Mouse (Mus musculus): Measurements from ENCODE around the gene Rassf8. TPM values are rescaled to one million over a fixed set of nuclear protein-coding genes. Genes with fewer than 3 reads are reported as not detected.

Rassf8 gene
- polyA plus RNA-seq, 1 experiment from 2014 or later = 10.3 TPM

GRCm38 (mm10) chr6:145722596-145722995 lies 24.0 kb upstream of the Rassf8 start:
- H3K9ac ChIP-seq (ENCODE audit: low read length) = no peak overlapping the region
- ATAC-seq (ENCODE audit: insufficient number of reproducible peaks, low FRiP score, low TSS enrichment, low read depth) = no peak
- no peaks in the 10 kb centered on the region for H3K4me1 ChIP-seq (ENCODE audit: control insufficient read depth, insufficient read depth, low read length)
- no peak overlapping the region for H3K27ac ChIP-seq (replicated peaks; ENCODE audit: low read depth, low read length)
- no peaks in the 10 kb centered on the region for H3K27me3 ChIP-seq (ENCODE audit: control insufficient read depth, insufficient read depth, low read length)
- no peaks in the 10 kb centered on the region for H3K36me3 ChIP-seq (ENCODE audit: control insufficient read depth, insufficient read depth, low read length)
- H3K4me3 ChIP-seq (ENCODE audit: low read depth, low read length) = no peak overlapping the region
- H3K4me2 ChIP-seq (ENCODE audit: low read depth, severe bottlenecking) = no peak overlapping the region
- H3K9me3 ChIP-seq (ENCODE audit: control insufficient read depth, low read length) = no peaks in the 10 kb centered on the region
- 71% methylated on average over 7 of the region's 7 CpGs for WGBS
- DNase-seq (ENCODE audit: low spot score) = no peak

DNA sequence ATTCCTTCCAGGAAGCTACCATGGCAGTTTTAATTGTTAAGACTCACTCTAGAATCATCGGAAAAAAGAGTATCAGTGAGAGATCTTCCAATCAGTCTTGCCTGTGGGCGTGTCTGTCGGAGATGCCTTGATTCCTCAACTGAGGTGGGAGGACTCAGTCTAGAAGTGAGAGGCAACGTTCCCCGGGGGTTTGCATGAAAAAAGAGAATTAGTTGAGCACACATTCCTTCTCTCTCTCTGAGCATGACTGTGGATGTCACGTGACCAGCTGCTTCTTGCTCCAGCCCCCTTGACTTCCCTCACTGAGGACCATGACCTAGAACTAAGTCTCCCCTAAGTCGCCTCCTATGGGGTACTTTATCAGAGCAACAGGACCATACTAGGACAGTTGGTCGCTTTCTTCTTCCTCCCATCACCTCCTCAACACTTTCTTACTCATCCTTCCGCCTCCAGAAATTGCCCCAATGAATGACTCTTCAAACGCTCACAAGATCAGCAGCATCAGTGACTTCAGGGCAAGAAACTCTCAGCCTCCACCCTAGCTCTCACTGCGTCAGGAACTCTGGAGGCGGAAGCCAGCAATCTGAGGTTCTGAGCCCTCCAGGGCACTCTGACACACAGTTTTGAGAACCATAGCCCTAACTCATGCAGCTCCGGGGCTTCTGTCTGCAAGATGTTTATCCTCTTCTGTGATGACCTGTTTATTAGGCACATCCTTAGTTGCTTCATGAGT lies 23.3 kb upstream of the Rassf8 start:
- H3K9me3 ChIP-seq (ENCODE audit: control insufficient read depth, low read length) = no peaks in the 10 kb centered on the region
- ATAC-seq (ENCODE audit: insufficient number of reproducible peaks, low FRiP score, low TSS enrichment, low read depth) = no peak
- WGBS = 83% methylated on average over 13 of the region's 13 CpGs

GRCm38 (mm10) chr6:145725849-145726248 lies 20.7 kb upstream of the Rassf8 start:
- no peak overlapping the region for H3K4me2 ChIP-seq (ENCODE audit: low read depth, severe bottlenecking)
- H3K4me3 ChIP-seq (ENCODE audit: low read depth, low read length) = no peak overlapping the region
- H3K9ac ChIP-seq (ENCODE audit: low read length) = no peak overlapping the region
- ATAC-seq (ENCODE audit: insufficient number of reproducible peaks, low FRiP score, low TSS enrichment, low read depth) (no peak), DNase-seq (ENCODE audit: low spot score) (no peak)
- no peak overlapping the region for H3K27ac ChIP-seq (replicated peaks; ENCODE audit: low read depth, low read length)
- no peaks in the 10 kb centered on the region for H3K4me1 ChIP-seq (ENCODE audit: control insufficient read depth, insufficient read depth, low read length)
- no peaks in the 10 kb centered on the region for H3K36me3 ChIP-seq (ENCODE audit: control insufficient read depth, insufficient read depth, low read length)
- H3K9me3 ChIP-seq (ENCODE audit: control insufficient read depth, low read length) = no peaks in the 10 kb centered on the region
- H3K27me3 ChIP-seq (ENCODE audit: control insufficient read depth, insufficient read depth, low read length) = no peaks in the 10 kb centered on the region
- WGBS = 72% methylated on average over 10 of the region's 10 CpGs

More for the DNA sequence above, 23.3 kb upstream of the Rassf8 start:
- no peak for DNase-seq (ENCODE audit: low spot score)
- no peak overlapping the region for H3K4me2 ChIP-seq (ENCODE audit: low read depth, severe bottlenecking)
- no peaks in the 10 kb centered on the region for H3K4me1 ChIP-seq (ENCODE audit: control insufficient read depth, insufficient read depth, low read length)
- H3K4me3 ChIP-seq (ENCODE audit: low read depth, low read length) = no peak overlapping the region
- H3K36me3 ChIP-seq (ENCODE audit: control insufficient read depth, insufficient read depth, low read length) = no peaks in the 10 kb centered on the region
- no peaks in the 10 kb centered on the region for H3K27me3 ChIP-seq (ENCODE audit: control insufficient read depth, insufficient read depth, low read length)
- H3K27ac ChIP-seq (replicated peaks; ENCODE audit: low read depth, low read length) = no peak overlapping the region
- no peak overlapping the region for H3K9ac ChIP-seq (ENCODE audit: low read length)

DNA sequence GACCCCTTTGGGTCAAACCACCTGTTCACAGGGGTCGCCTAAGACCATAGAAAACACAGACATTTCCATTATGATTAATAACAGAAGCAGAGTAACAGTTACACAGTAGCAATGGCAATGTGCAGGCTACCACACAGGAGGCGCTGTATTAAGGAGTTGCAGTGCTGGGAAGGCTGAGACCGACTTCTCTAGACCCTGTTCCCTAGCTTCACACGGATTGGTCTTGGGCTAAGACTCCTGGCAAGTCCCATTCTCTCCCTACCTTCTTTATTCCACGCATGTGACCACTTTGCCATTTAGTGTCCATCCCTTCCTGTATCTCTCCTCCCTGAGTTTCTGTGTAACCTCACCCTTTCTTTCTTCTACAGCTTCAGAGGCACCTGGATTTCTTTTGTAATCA lies 19.6 kb upstream of the Rassf8 start:
- DNase-seq (ENCODE audit: low spot score) = no peak
- Histone ChIP-seq H3K9me3 (ENCODE audit: control insufficient read depth, low read length) (no peaks in the 10 kb centered on the region), H3K36me3 (ENCODE audit: control insufficient read depth, insufficient read depth, low read length) (no peaks in the 10 kb centered on the region), H3K9ac (ENCODE audit: low read length) (no peak overlapping the region), H3K27ac (replicated peaks; ENCODE audit: low read depth, low read length) (no peak overlapping the region), H3K27me3 (ENCODE audit: control insufficient read depth, insufficient read depth, low read length) (no peaks in the 10 kb centered on the region), H3K4me2 (ENCODE audit: low read depth, severe bottlenecking) (no peak overlapping the region), H3K4me1 (ENCODE audit: control insufficient read depth, insufficient read depth, low read length) (no peaks in the 10 kb centered on the region), H3K4me3 (ENCODE audit: low read depth, low read length) (no peak overlapping the region)
- WGBS = 52% methylated on average over 5 of the region's 5 CpGs
- ATAC-seq (ENCODE audit: insufficient number of reproducible peaks, low FRiP score, low TSS enrichment, low read depth) = no peak

- no peak overlapping the region for H3K4me3 ChIP-seq (ENCODE audit: low read depth, low read length)
- H3K4me1 ChIP-seq (ENCODE audit: control insufficient read depth, insufficient read depth, low read length) = peaks cover 17% of the 10 kb centered on the region
- no peaks in the 10 kb centered on the region for H3K36me3 ChIP-seq (ENCODE audit: control insufficient read depth, insufficient read depth, low read length)
- no peak overlapping the region for H3K9ac ChIP-seq (ENCODE audit: low read length)
- H3K4me2 ChIP-seq (ENCODE audit: low read depth, severe bottlenecking) = no peak overlapping the region
- H3K27ac ChIP-seq (replicated peaks; ENCODE audit: low read depth, low read length) = 0 out of 2 replicates have a peak overlapping the region, but pooled peaks have one; percentile 12
- no peaks in the 10 kb centered on the region for H3K9me3 ChIP-seq (ENCODE audit: control insufficient read depth, low read length)
- WGBS = 44% methylated on average over 5 of the region's 5 CpGs
- H3K27me3 ChIP-seq (ENCODE audit: control insufficient read depth, insufficient read depth, low read length) = no peaks in the 10 kb centered on the region
- ATAC-seq (ENCODE audit: insufficient number of reproducible peaks, low FRiP score, low TSS enrichment, low read depth) = peak; percentile 76; the same call in 1 of the 2 replicates
- peak; percentile 60 for DNase-seq (ENCODE audit: low spot score)
These were observed 13.7 kb upstream of the Rassf8 start for GRCm38 (mm10) chr6:145732868-145733267.

- Histone ChIP-seq H3K4me2 (ENCODE audit: low read depth, severe bottlenecking) (no peak overlapping the region), H3K9ac (ENCODE audit: low read length) (no peak overlapping the region), H3K27ac (replicated peaks; ENCODE audit: low read depth, low read length) (peak overlapping the region; percentile 21; the same call in 1 of the 2 replicates), H3K4me3 (ENCODE audit: low read depth, low read length) (no peak overlapping the region), H3K27me3 (ENCODE audit: control insufficient read depth, insufficient read depth, low read length) (no peaks in the 10 kb centered on the region), H3K9me3 (ENCODE audit: control insufficient read depth, low read length) (no peaks in the 10 kb centered on the region), H3K36me3 (ENCODE audit: control insufficient read depth, insufficient read depth, low read length) (no peaks in the 10 kb centered on the region), H3K4me1 (ENCODE audit: control insufficient read depth, insufficient read depth, low read length) (peaks cover 17% of the 10 kb centered on the region)
- ATAC-seq (ENCODE audit: insufficient number of reproducible peaks, low FRiP score, low TSS enrichment, low read depth) (no peak), DNase-seq (ENCODE audit: low spot score) (no peak)
- WGBS = 78% methylated on average over 4 of the region's 4 CpGs
These were observed 13.3 kb upstream of the Rassf8 start for GRCm38 (mm10) chr6:145733276-145733675.

DNA sequence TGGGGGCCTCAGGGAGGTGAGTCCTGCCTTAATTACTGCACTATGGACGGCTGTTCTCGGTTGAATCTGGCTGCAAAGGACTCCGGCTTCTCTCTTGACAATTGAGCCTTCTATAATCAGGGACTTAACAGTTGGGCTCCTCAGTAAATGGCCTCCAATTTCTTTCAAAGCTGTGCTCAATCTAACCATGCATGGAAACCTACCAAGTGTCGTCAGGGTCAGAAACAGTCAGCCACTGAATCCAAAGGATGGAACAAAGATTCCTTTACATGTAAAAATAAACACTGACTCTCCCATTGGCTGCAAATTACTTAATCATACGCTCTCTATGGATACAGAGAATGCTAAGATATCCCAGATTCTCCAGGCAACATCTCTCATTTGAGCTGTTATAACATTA lies 12.6 kb upstream of the Rassf8 start:
- Histone ChIP-seq H3K27me3 (ENCODE audit: control insufficient read depth, insufficient read depth, low read length) (no peaks in the 10 kb centered on the region), H3K36me3 (ENCODE audit: control insufficient read depth, insufficient read depth, low read length) (no peaks in the 10 kb centered on the region), H3K9ac (ENCODE audit: low read length) (no peak overlapping the region), H3K4me3 (ENCODE audit: low read depth, low read length) (no peak overlapping the region), H3K27ac (replicated peaks; ENCODE audit: low read depth, low read length) (no peak overlapping the region; the same call in 1 of the 2 replicates), H3K4me2 (ENCODE audit: low read depth, severe bottlenecking) (no peak overlapping the region), H3K9me3 (ENCODE audit: control insufficient read depth, low read length) (no peaks in the 10 kb centered on the region), H3K4me1 (ENCODE audit: control insufficient read depth, insufficient read depth, low read length) (peaks cover 17% of the 10 kb centered on the region)
- DNase-seq (ENCODE audit: low spot score) (no peak), ATAC-seq (ENCODE audit: insufficient number of reproducible peaks, low FRiP score, low TSS enrichment, low read depth) (no peak)
- WGBS = 70% methylated on average over 5 of the region's 5 CpGs

DNA sequence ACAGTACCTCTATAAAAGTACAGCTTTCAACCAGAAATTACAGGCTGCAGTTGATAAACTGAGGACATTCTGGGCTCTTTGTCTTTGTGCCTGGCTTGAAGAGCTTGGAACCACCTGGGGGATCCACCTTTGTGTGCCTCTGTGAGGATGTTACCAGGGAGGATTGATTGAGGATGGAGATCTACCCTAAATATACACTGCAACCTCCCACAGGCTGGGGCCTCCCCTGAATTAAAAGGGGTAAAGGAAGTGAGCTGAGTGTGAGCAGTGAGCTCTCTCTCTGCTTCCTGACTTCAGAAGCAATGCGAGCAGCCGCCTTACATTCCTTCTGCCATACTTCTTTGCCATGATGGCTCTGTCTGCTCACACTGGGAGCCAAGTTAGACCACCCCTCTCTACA lies 10.4 kb upstream of the Rassf8 start:
- Histone ChIP-seq H3K9ac (ENCODE audit: low read length) (0 out of 2 replicates have a peak overlapping the region, but pooled peaks have one; percentile 30), H3K36me3 (ENCODE audit: control insufficient read depth, insufficient read depth, low read length) (no peaks in the 10 kb centered on the region), H3K27me3 (ENCODE audit: control insufficient read depth, insufficient read depth, low read length) (no peaks in the 10 kb centered on the region), H3K27ac (replicated peaks; ENCODE audit: low read depth, low read length) (no peak overlapping the region), H3K4me2 (ENCODE audit: low read depth, severe bottlenecking) (no peak overlapping the region), H3K9me3 (ENCODE audit: control insufficient read depth, low read length) (no peaks in the 10 kb centered on the region), H3K4me1 (ENCODE audit: control insufficient read depth, insufficient read depth, low read length) (peaks cover 17% of the 10 kb centered on the region), H3K4me3 (ENCODE audit: low read depth, low read length) (no peak overlapping the region)
- DNase-seq (ENCODE audit: low spot score) = no peak
- ATAC-seq (ENCODE audit: insufficient number of reproducible peaks, low FRiP score, low TSS enrichment, low read depth) = no peak
- WGBS = 72% methylated on average over 2 of the region's 2 CpGs

DNA sequence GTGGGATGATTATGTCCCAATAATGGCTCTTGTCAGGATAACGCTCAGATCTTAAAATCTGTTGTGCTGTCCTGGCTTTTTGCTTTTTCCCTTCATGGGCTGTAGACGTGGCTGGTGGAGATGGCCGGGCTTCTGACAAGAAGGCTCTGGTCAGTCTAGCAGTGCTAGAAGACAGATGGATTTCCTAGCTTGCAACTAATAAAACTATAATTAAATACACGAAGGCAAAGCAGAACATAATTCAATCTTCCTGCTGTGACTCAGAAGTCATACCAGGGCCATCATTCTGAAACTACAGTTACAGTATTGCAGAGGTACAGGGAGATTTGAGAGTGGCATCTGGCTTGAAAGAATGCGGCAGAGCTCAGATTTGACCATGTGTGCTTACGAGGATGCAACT lies 7.3 kb upstream of the Rassf8 start:
- Histone ChIP-seq H3K9me3 (ENCODE audit: control insufficient read depth, low read length) (no peaks in the 10 kb centered on the region), H3K27me3 (ENCODE audit: control insufficient read depth, insufficient read depth, low read length) (no peaks in the 10 kb centered on the region), H3K4me3 (ENCODE audit: low read depth, low read length) (no peak overlapping the region), H3K4me1 (ENCODE audit: control insufficient read depth, insufficient read depth, low read length) (peaks cover 13% of the 10 kb centered on the region), H3K36me3 (ENCODE audit: control insufficient read depth, insufficient read depth, low read length) (no peaks in the 10 kb centered on the region), H3K4me2 (ENCODE audit: low read depth, severe bottlenecking) (no peak overlapping the region), H3K9ac (ENCODE audit: low read length) (no peak overlapping the region), H3K27ac (replicated peaks; ENCODE audit: low read depth, low read length) (no peak overlapping the region)
- 67% methylated on average over 6 of the region's 6 CpGs for WGBS
- DNase-seq (ENCODE audit: low spot score) = no peak
- ATAC-seq (ENCODE audit: insufficient number of reproducible peaks, low FRiP score, low TSS enrichment, low read depth) = no peak
